8 mouse cellular contexts compared by ENCODE assay signal in genomic region chr4:133676189-133676588, GRCm38 (mm10). TPM values are rescaled to one million over a fixed set of nuclear protein-coding genes. Genes with fewer than 3 reads are reported as not detected.
DNase-seq lines count a peak whose midpoint lies in the region; ATAC-seq and TF ChIP-seq lines count a peak whose summit lies in the region.
"Had no signal": no experiment of that assay in that cellular context is flagged by ENCODE, and none has a peak within 500 bp of the region (broad histone marks: within the 10 kb centered on the region; RNA-seq: fewer than 3 reads in every experiment).

No protein-coding gene starts in this region.

- TF ChIP-seq CTCF in lung, embryonic 14.5 days (IDR thresholded peaks at IDR 0.05; ENCODE audit: low read depth): no peak

- H3K4me2 ChIP-seq in lung, embryonic 14.5 days: peak overlapping the region; percentile 24
- H3K4me2 ChIP-seq in limb, embryonic 14.5 days (replicated peaks; ENCODE audit: low read depth, low read length, severe bottlenecking): no peak overlapping the region
- peak overlapping the region; percentile 16; the same call in 1 of the 2 replicates for H3K4me2 ChIP-seq in stomach, embryonic 15.5 days

- H3K9ac ChIP-seq in lung, embryonic 14.5 days: no peak overlapping the region
- H3K9ac ChIP-seq in limb, embryonic 14.5 days (ENCODE audit: low read depth, low read length, severe bottlenecking): no peak overlapping the region
- H3K9ac ChIP-seq in stomach, embryonic 15.5 days: no peak overlapping the region

- H3K4me1 ChIP-seq in lung, embryonic 14.5 days (ENCODE audit: insufficient read depth): peaks cover 31% of the 10 kb centered on the region
- peaks cover 71% of the 10 kb centered on the region for H3K4me1 ChIP-seq in forebrain, embryonic 10.5 days
- peaks cover 20% of the 10 kb centered on the region for H3K4me1 ChIP-seq in limb, embryonic 14.5 days (ENCODE audit: control insufficient read depth, insufficient read depth, low read length)
- H3K4me1 ChIP-seq in stomach, embryonic 15.5 days: peaks cover 37% of the 10 kb centered on the region

- WGBS in lung, embryonic 14.5 days: 15% methylated on average over 3 of the region's 3 CpGs
- 34% methylated on average over 3 of the region's 3 CpGs for WGBS in forebrain, embryonic 10.5 days
- 37% methylated on average over 3 of the region's 3 CpGs for WGBS in limb, embryonic 14.5 days
- WGBS in stomach, embryonic 15.5 days: 13% methylated on average over 3 of the region's 3 CpGs

- H3K27ac ChIP-seq in lung, embryonic 14.5 days (ENCODE audit: low read depth): peak overlapping the region; percentile 73
- H3K27ac ChIP-seq in forebrain, embryonic 10.5 days: peak overlapping the region; percentile 96
- H3K27ac ChIP-seq in limb, embryonic 14.5 days (replicated peaks; ENCODE audit: low read depth, low read length): peak overlapping the region; percentile 49; the same call in 1 of the 2 replicates
- H3K27ac ChIP-seq in stomach, embryonic 15.5 days: peak overlapping the region; percentile 70; the same call in 1 of the 2 replicates

- no peak for TF ChIP-seq POLR2A in limb, embryonic 14.5 days (IDR thresholded peaks at IDR 0.05; ENCODE audit: borderline replicate concordance, extremely low read depth, insufficient read depth, insufficient read length)

- no peaks in the 10 kb centered on the region for H3K27me3 ChIP-seq in lung, embryonic 14.5 days (ENCODE audit: insufficient read depth, low read length)
- H3K27me3 ChIP-seq in forebrain, embryonic 10.5 days (ENCODE audit: poor library complexity, severe bottlenecking): no peaks in the 10 kb centered on the region
- H3K27me3 ChIP-seq in limb, embryonic 14.5 days (ENCODE audit: control insufficient read depth, insufficient read depth, low read length): no peaks in the 10 kb centered on the region
- H3K27me3 ChIP-seq in stomach, embryonic 15.5 days (replicated peaks): no peaks in the 10 kb centered on the region

- ATAC-seq in lung, embryonic 14.5 days (ENCODE audit: insufficient read depth): no peak
- ATAC-seq in limb, embryonic 14.5 days (ENCODE audit: low FRiP score, low read depth): no peak
- ATAC-seq in stomach, embryonic 15.5 days (ENCODE audit: insufficient read depth, low FRiP score, low read depth): no peak
- ATAC-seq: activated CD4-positive, CD25-positive, alpha-beta regulatory T cell, adult 4 months had no signal

- no peak overlapping the region for H3K4me3 ChIP-seq in lung, embryonic 14.5 days (ENCODE audit: low read depth, low read length)
- H3K4me3 ChIP-seq in forebrain, embryonic 10.5 days: peak overlapping the region; percentile 29
- no peak overlapping the region for H3K4me3 ChIP-seq in limb, embryonic 14.5 days (replicated peaks; ENCODE audit: low read length)
- H3K4me3 ChIP-seq in stomach, embryonic 15.5 days (replicated peaks): no peak overlapping the region

- peaks cover 32% of the 10 kb centered on the region for H3K36me3 ChIP-seq in lung, embryonic 14.5 days (ENCODE audit: insufficient read depth)
- H3K36me3 ChIP-seq in forebrain, embryonic 10.5 days (replicated peaks): peaks cover 39% of the 10 kb centered on the region
- peaks cover 23% of the 10 kb centered on the region for H3K36me3 ChIP-seq in limb, embryonic 14.5 days (ENCODE audit: control insufficient read depth, insufficient read depth, low read length)
- peaks cover 17% of the 10 kb centered on the region for H3K36me3 ChIP-seq in stomach, embryonic 15.5 days

- no peaks in the 10 kb centered on the region for H3K9me3 ChIP-seq in lung, embryonic 14.5 days (ENCODE audit: low read depth, low read length)
- no peaks in the 10 kb centered on the region for H3K9me3 ChIP-seq in forebrain, embryonic 10.5 days
- H3K9me3 ChIP-seq in limb, embryonic 14.5 days (ENCODE audit: control insufficient read depth, low read length): no peaks in the 10 kb centered on the region
- H3K9me3 ChIP-seq in stomach, embryonic 15.5 days: no peaks in the 10 kb centered on the region

- DNase-seq in lung, embryonic 14.5 days: no peak
- DNase-seq in lung, postnatal 14 days: no peak
- no peak for DNase-seq in forebrain, embryonic 10.5 days (ENCODE audit: extremely low spot score, low spot score)
- no peak for DNase-seq in limb, embryonic 14.5 days (ENCODE audit: low spot score)
- DNase-seq in spleen, adult 12 weeks (ENCODE audit: low spot score): no peak
- DNase-seq in cerebellum, adult 9-10 months: no peak

RNA-seq across cellular contexts. Expression of gene Pigv, which starts 3.7 kb away (rescaled TPM):
- polyA plus RNA-seq in lung, embryonic 14.5 days (2014; fragmentation: Nextera tagmentation; extraction: Ambion mirVana): 13.9 and 14.5 TPM in 2 replicates
- 16.3 and 17.3 TPM in 2 replicates for polyA plus RNA-seq in forebrain, embryonic 10.5 days (2016; fragmentation: Nextera tagmentation; extraction: Ambion mirVana)
- 12.2 and 13.7 TPM in 2 replicates for polyA plus RNA-seq in limb, embryonic 14.5 days (2012; rRNA removed)
- polyA plus RNA-seq in limb, embryonic 14.5 days (2014; fragmentation: Nextera tagmentation; extraction: Ambion mirVana): 10.9 and 12.5 TPM in 2 replicates
- 14.7 and 18.7 TPM in 2 replicates for polyA plus RNA-seq in stomach, embryonic 15.5 days (2015; fragmentation: Nextera tagmentation; extraction: Ambion mirVana)

RNA-seq across cellular contexts. Expression of gene Zdhhc18, which starts 26.2 kb away (rescaled TPM):
- 5.5 and 9.9 TPM in 2 replicates for polyA plus RNA-seq in lung, embryonic 14.5 days (2014; fragmentation: Nextera tagmentation; extraction: Ambion mirVana)
- 2.4 and 2.8 TPM in 2 replicates for polyA plus RNA-seq in forebrain, embryonic 10.5 days (2016; fragmentation: Nextera tagmentation; extraction: Ambion mirVana)
- 38.0 and 46.5 TPM in 2 replicates for polyA plus RNA-seq in limb, embryonic 14.5 days (2012; rRNA removed)
- polyA plus RNA-seq in limb, embryonic 14.5 days (2014; fragmentation: Nextera tagmentation; extraction: Ambion mirVana): 4.0 and 7.0 TPM in 2 replicates
- polyA plus RNA-seq in stomach, embryonic 15.5 days (2015; fragmentation: Nextera tagmentation; extraction: Ambion mirVana): 5.4 and 5.8 TPM in 2 replicates
